Mouse (Mus musculus) lung, adult 2 months (tissue): ENCODE results near the gene Lce1g. TPM values are rescaled to one million over a fixed set of nuclear protein-coding genes. Genes with fewer than 3 reads are reported as not detected.

ENCODE experiments used
- DNase-seq: peaks from one replicate; pipeline ENCODE4 v3.0.0; 2022
- H3K4me1 ChIP-seq: fragments of 200-500 bp; 2 replicates; pipeline ENCODE4 v1.6.1; 2011; ENCODE audit warnings: low read length; ENCODE audit not compliant: control insufficient read depth, insufficient read depth
- H3K4me3 ChIP-seq: fragments of 200-500 bp; replicated peaks from 2 replicates; pipeline ENCODE3; 2011; ENCODE audit warnings: low read depth, mild to moderate bottlenecking, control low read depth, low read length; ENCODE audit errors: extremely low read depth
- CTCF ChIP-seq: fragments of 200-500 bp; IDR thresholded peaks from 2 replicates; pipeline ENCODE4 v1.5.1; 2011; ENCODE audit warnings: mild to moderate bottlenecking, low read length, control low read depth; ENCODE audit not compliant: insufficient read depth
- POLR2A ChIP-seq: fragments of 200-500 bp; IDR thresholded peaks from 2 replicates; pipeline ENCODE4 v1.6.1; 2011; ENCODE audit warnings: low read depth, mild to moderate bottlenecking, control low read depth, low read length, borderline replicate concordance; ENCODE audit errors: extremely low read depth
- WGBS: fragments of 180-500 bp; shearing (Covaris S2); methylation state at CpG from one replicate; pipeline ENCODE4 v1.1.7; 2018; 5-methylcytosine and 5-hydroxymethylcytosine counted together
- polyA plus RNA-seq: library from polyadenylated mRNA; depleted of rRNA; stranded (reverse); fragments of >200 nt; gene quantifications from 2 replicates; pipeline ENCODE4 v1.2.3, GENCODE M21; 2012; rRNA removed

Gene Lce1g
- polyA plus RNA-seq, 1 experiment = 23.0 TPM

DNA sequence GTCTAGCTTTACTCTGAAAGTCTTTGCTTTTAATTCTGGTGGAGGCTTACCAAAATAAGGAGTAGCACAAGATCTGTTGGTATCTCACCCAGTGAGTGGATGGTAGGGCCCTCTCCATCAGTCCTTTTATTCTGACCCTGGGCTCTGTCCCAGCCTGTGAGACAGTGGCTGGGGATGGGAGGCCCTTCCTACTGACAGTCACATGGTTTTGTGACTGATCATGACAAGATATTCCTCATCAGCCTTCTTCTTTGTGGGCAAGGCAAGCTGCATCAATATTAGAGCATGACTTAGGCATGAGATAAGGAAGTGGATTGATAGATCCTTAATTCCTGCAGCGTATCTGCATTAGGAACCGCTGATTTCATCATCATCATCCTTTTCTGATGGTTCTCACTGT, 43.2 kb downstream of the Lce1g start, which contains the start of gene Lce1e:
Gene Lce1e (minus strand): TSS at position 101 of the 400 bp plus-strand sequence.
- Histone ChIP-seq H3K4me3 (no peak within 1 kb of the TSS), H3K4me1 (no peaks in the 10 kb centered on the region)
- TF ChIP-seq POLR2A (no peak), CTCF (no peak)
- no peak for DNase-seq
- 66% methylated on average over 2 of the region's 2 CpGs for WGBS

Other genes starting within 250 kb of the Lce1g start
- 2.3 TPM in 1 of 2 replicates, not detected in the other for gene 2310046K23Rik, start 217.8 kb downstream of the Lce1g start, polyA plus RNA-seq
- 0.16 and 0.24 TPM in 2 replicates for gene Ivl, start 178.6 kb downstream of the Lce1g start, polyA plus RNA-seq
- 0.92 TPM in 1 of 2 replicates, not detected in the other for gene Smcp, start 163.3 kb downstream of the Lce1g start, polyA plus RNA-seq
- 1.3 TPM in 1 of 2 replicates, not detected in the other for gene 2210017I01Rik, start 144.8 kb downstream of the Lce1g start, polyA plus RNA-seq
- not detected in 2 replicates for gene Lce6a, start 130.7 kb downstream of the Lce1g start, polyA plus RNA-seq
- gene Lce1a1, start 104.0 kb downstream of the Lce1g start, polyA plus RNA-seq = 47.3 TPM in 1 of 2 replicates, not detected in the other
- 67.0 TPM in 1 of 2 replicates, not detected in the other for gene Lce1b, start 95.4 kb downstream of the Lce1g start, polyA plus RNA-seq
- gene Lce1a2, start 82.0 kb downstream of the Lce1g start, polyA plus RNA-seq = 74.9 TPM in 1 of 2 replicates, not detected in the other
- gene Lce1c, start 73.1 kb downstream of the Lce1g start, polyA plus RNA-seq = 0.18 and 55.3 TPM in 2 replicates
- 77.1 TPM in 1 of 2 replicates, not detected in the other for gene Lce1d, start 65.1 kb downstream of the Lce1g start, polyA plus RNA-seq
- gene Lce1e, start 43.3 kb downstream of the Lce1g start, polyA plus RNA-seq = 25.3 TPM in 1 of 2 replicates, not detected in the other
- 38.2 TPM in 1 of 2 replicates, not detected in the other for gene Lce1f, start 32.0 kb downstream of the Lce1g start, polyA plus RNA-seq
- gene Gm38119, start 13.2 kb downstream of the Lce1g start, polyA plus RNA-seq = 0.34 TPM in 1 of 2 replicates, not detected in the other
- gene Lce1h, start 12.7 kb upstream of the Lce1g start, polyA plus RNA-seq = 17.7 TPM in 1 of 2 replicates, not detected in the other
- gene Lce1i, start 26.6 kb upstream of the Lce1g start, polyA plus RNA-seq = 20.2 TPM in 1 of 2 replicates, not detected in the other
- gene Lce1j, start 38.2 kb upstream of the Lce1g start, polyA plus RNA-seq = 17.7 TPM in 1 of 2 replicates, not detected in the other
- gene Lce1k, start 55.6 kb upstream of the Lce1g start, polyA plus RNA-seq = 22.2 TPM in 1 of 2 replicates, not detected in the other
- 22.9 TPM in 1 of 2 replicates, not detected in the other for gene Kprp, start 74.9 kb upstream of the Lce1g start, polyA plus RNA-seq
- gene Lce1l, start 98.9 kb upstream of the Lce1g start, polyA plus RNA-seq = 20.4 TPM in 1 of 2 replicates, not detected in the other
- gene 2310050C09Rik, start 117.9 kb upstream of the Lce1g start, polyA plus RNA-seq = 4.0 TPM in 1 of 2 replicates, not detected in the other
- gene Lce3a, start 173.9 kb upstream of the Lce1g start, polyA plus RNA-seq = 285 TPM in 1 of 2 replicates, not detected in the other
- gene Lce3b, start 180.6 kb upstream of the Lce1g start, polyA plus RNA-seq = 311 TPM in 1 of 2 replicates, not detected in the other
- gene Lce3c, start 192.1 kb upstream of the Lce1g start, polyA plus RNA-seq = 361 TPM in 1 of 2 replicates, not detected in the other
- 64.5 TPM in 1 of 2 replicates, not detected in the other for gene Lce3d, start 205.1 kb upstream of the Lce1g start, polyA plus RNA-seq
- gene Lce3e, start 214.7 kb upstream of the Lce1g start, polyA plus RNA-seq = 169 TPM in 1 of 2 replicates, not detected in the other
- gene Lce3f, start 239.9 kb upstream of the Lce1g start, polyA plus RNA-seq = 237 TPM in 1 of 2 replicates, not detected in the other